Mouse (Mus musculus) embryo, embryonic 9.5 days (tissue): ENCODE data around the gene Copz2.
A peak's percentile ranks its signal among the peaks of the same experiment; 100 is the strongest.

Source experiments
- DNase-seq: peaks from one replicate; pipeline ENCODE4 v3.0.0-alpha.2; 2017; ENCODE audit errors: extremely low spot score

Copz2 gene

GRCm38 (mm10) chr11:96863206-96863995 lies 13.7 kb downstream of the Copz2 start:
- peak; percentile 79 for DNase-seq

GRCm38 (mm10) chr11:96867149-96867548 lies 17.5 kb downstream of the Copz2 start:
- DNase-seq, result peak; percentile 78

- peak; percentile 82 for DNase-seq
Observed at GRCm38 (mm10) chr11:96872441-96873379, 23.0 kb downstream of the Copz2 start.

- DNase-seq, result peak; percentile 87
Observed at GRCm38 (mm10) chr11:96873601-96874140, 24.0 kb downstream of the Copz2 start.

GRCm38 (mm10) chr11:96875270-96875669 lies 25.6 kb downstream of the Copz2 start:
- no peak for DNase-seq

GRCm38 (mm10) chr11:96875745-96876144 lies 26.1 kb downstream of the Copz2 start:
- DNase-seq, result peak; percentile 93

- peak; percentile 85 for DNase-seq
Observed at GRCm38 (mm10) chr11:96876300-96877040, 26.8 kb downstream of the Copz2 start.

GRCm38 (mm10) chr11:96877071-96877470 lies 27.4 kb downstream of the Copz2 start:
- DNase-seq, result no peak

- DNase-seq, result no peak
Observed at GRCm38 (mm10) chr11:96878715-96879114, 29.0 kb downstream of the Copz2 start.

GRCm38 (mm10) chr11:96879359-96879758 lies 29.7 kb downstream of the Copz2 start:
- DNase-seq, result peak; percentile 67

- DNase-seq, result no peak
Observed at GRCm38 (mm10) chr11:96880296-96880695, 30.6 kb downstream of the Copz2 start.

- DNase-seq, result no peak
Observed at GRCm38 (mm10) chr11:96885901-96886340, 36.3 kb downstream of the Copz2 start.

GRCm38 (mm10) chr11:96886942-96887546 lies 37.4 kb downstream of the Copz2 start:
- DNase-seq, result no peak

GRCm38 (mm10) chr11:96891784-96892527 lies 42.3 kb downstream of the Copz2 start:
- DNase-seq, result peak; percentile 85

GRCm38 (mm10) chr11:96893203-96893842 lies 43.7 kb downstream of the Copz2 start:
- DNase-seq, result peak; percentile 25

- DNase-seq, result no peak
Observed at GRCm38 (mm10) chr11:96895886-96896285, 46.2 kb downstream of the Copz2 start.

- DNase-seq, result peak; percentile 97
Observed at GRCm38 (mm10) chr11:96899449-96900306, 50.0 kb downstream of the Copz2 start.

- DNase-seq, result no peak
Observed at GRCm38 (mm10) chr11:96901332-96901731, 51.7 kb downstream of the Copz2 start.
